Mouse (Mus musculus) megakaryocyte, embryonic 14.5 days (primary cell): ENCODE measurements at regions not wholly inside any gene's neighbourhood (a gene's known extent, or its start where the extent isn't known, plus 50 kb on each side); places are given as distances from the start of the nearest gene placed in this dataset.

Source experiments
- FLI1 ChIP-seq: IDR thresholded peaks from 2 replicates; pipeline ENCODE4 v1.6.1; 2012; ENCODE audit warnings: low read length, inconsistent platforms, mixed read lengths
- GATA1 ChIP-seq: IDR thresholded peaks from 3 replicates; pipeline ENCODE4 v1.6.1; 2012; ENCODE audit warnings: mixed read lengths, low read length, inconsistent platforms, borderline replicate concordance

DNA sequence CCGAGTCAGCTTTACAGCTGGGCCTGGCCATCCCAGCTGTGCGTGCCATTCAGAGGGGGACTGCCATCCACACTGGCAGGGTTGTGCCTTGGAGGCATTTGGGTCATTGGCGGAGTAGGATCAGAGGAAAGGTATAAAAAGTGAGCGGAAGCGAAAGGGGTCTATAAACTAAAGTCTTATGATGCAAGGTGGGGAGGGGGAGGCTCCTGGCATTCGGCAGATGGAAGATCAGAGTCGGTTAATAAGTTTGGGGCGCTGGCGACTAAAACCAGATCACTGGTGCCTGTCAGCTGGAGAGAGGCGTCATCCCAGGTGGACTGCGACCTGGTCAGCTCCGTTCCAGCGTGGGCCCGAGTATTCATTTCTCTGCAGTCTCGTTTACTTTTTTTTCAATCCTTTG is 70.7 kb upstream of the Zfhx3 start:
- no peak for TF ChIP-seq GATA1
- TF ChIP-seq FLI1: no peak
